Comparison of ENCODE assay signal across 24 mouse cellular contexts in the genomic region with DNA sequence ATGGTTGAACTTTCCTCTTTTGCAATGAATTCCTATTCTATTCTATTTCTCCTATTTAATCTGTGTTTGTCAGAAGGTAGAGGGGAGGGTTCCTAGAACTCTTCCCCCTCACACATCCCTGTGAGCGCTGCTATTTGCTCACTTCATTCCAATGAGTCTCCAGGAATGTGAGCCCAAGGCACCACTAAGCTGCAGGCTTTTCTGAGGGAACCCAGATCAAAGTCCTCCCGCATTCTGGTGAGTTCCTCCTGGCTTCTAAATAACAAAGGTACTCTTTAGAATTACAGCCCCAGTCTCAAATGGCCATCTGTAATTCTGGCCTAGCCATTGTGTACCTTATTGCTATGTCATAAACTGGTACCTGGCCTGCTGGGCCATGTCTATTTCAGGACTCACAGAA.
DNase-seq lines count a peak whose midpoint lies in the region; ATAC-seq lines count a peak whose summit lies in the region.
"Had no signal": no experiment of that assay in that cellular context is flagged by ENCODE, and none has a peak within 500 bp of the region (broad histone marks: within the 10 kb centered on the region; RNA-seq: fewer than 3 reads in every experiment).

No protein-coding gene starts in this region.

- no peaks in the 10 kb centered on the region for H3K27me3 ChIP-seq in heart, embryonic 16.5 days (ENCODE audit: control insufficient read depth, insufficient read depth, low read length)
- no peaks in the 10 kb centered on the region for H3K27me3 ChIP-seq in liver, embryonic 13.5 days
- no peaks in the 10 kb centered on the region for H3K27me3 ChIP-seq in liver, embryonic 12.5 days (replicated peaks)
- no peaks in the 10 kb centered on the region for H3K27me3 ChIP-seq in limb, embryonic 10.5 days (ENCODE audit: low read depth, poor library complexity, severe bottlenecking)
- peaks cover 11% of the 10 kb centered on the region; the same call in 1 of the 2 replicates for H3K27me3 ChIP-seq in forebrain, embryonic 13.5 days
- H3K27me3 ChIP-seq: limb, embryonic 13.5 days; liver, embryonic 15.5 days; stomach, embryonic 15.5 days had no signal

- H3K9ac ChIP-seq in heart, embryonic 16.5 days (ENCODE audit: low read length) = no peak overlapping the region
- no peak overlapping the region for H3K9ac ChIP-seq in liver, embryonic 13.5 days
- no peak overlapping the region for H3K9ac ChIP-seq in liver, embryonic 12.5 days
- no peak overlapping the region for H3K9ac ChIP-seq in forebrain, embryonic 13.5 days
- H3K9ac ChIP-seq: forebrain, embryonic 12.5 days; hindbrain, embryonic 13.5 days; limb, embryonic 13.5 days; liver, embryonic 15.5 days; stomach, embryonic 15.5 days had no signal

- H3K4me3 ChIP-seq in heart, embryonic 16.5 days (ENCODE audit: low read length) = no peak overlapping the region
- no peak overlapping the region for H3K4me3 ChIP-seq in liver, embryonic 13.5 days (replicated peaks)
- H3K4me3 ChIP-seq in liver, embryonic 12.5 days = no peak overlapping the region
- H3K4me3 ChIP-seq in limb, embryonic 10.5 days = no peak overlapping the region
- no peak overlapping the region for H3K4me3 ChIP-seq in forebrain, embryonic 13.5 days
- H3K4me3 ChIP-seq: embryonic facial prominence, embryonic 10.5 days; forebrain, embryonic 12.5 days; hindbrain, embryonic 13.5 days; limb, embryonic 13.5 days; liver, embryonic 15.5 days; midbrain, embryonic 10.5 days; stomach, embryonic 15.5 days had no signal

- H3K27ac ChIP-seq in heart, embryonic 16.5 days (ENCODE audit: low read length) = 0 out of 2 replicates have a peak overlapping the region, but pooled peaks have one; percentile 2
- H3K27ac ChIP-seq in liver, embryonic 13.5 days = 0 out of 2 replicates have a peak overlapping the region, but pooled peaks have one; percentile 41
- no peak overlapping the region for H3K27ac ChIP-seq in liver, embryonic 12.5 days
- 0 out of 2 replicates have a peak overlapping the region, but pooled peaks have one; percentile 14 for H3K27ac ChIP-seq in limb, embryonic 10.5 days
- H3K27ac ChIP-seq in forebrain, embryonic 13.5 days = no peak overlapping the region
- H3K27ac ChIP-seq: embryonic facial prominence, embryonic 10.5 days; forebrain, embryonic 12.5 days; hindbrain, embryonic 13.5 days; limb, embryonic 13.5 days; liver, embryonic 15.5 days; midbrain, embryonic 10.5 days; stomach, embryonic 15.5 days had no signal

- no peak for ATAC-seq in heart, embryonic 16.5 days (replicated peaks; ENCODE audit: extremely low read depth, insufficient read depth, low FRiP score)
- ATAC-seq in liver, embryonic 13.5 days (ENCODE audit: low read depth) = no peak
- ATAC-seq in liver, embryonic 12.5 days = no peak
- no peak for ATAC-seq in forebrain, embryonic 13.5 days
- ATAC-seq: activated CD4-positive, CD25-positive, alpha-beta regulatory T cell, adult 4 months; inflammation-experienced regulatory T-cells, adult 6 months had no signal

- DNase-seq in heart, adult 9 months (ENCODE audit: low spot score in 2 of 2) = no peak
- no peak for DNase-seq in liver, embryonic 13.5 days
- peak; percentile 44 for DNase-seq in R1 (ENCODE audit: low read depth, low spot score)
- DNase-seq in limb, embryonic 10.5 days (ENCODE audit: low spot score) = no peak
- DNase-seq: adrenal gland, postnatal 10 days; cerebellum, adult 9-10 months; gastrocnemius, postnatal 36 days; heart, postnatal 10 days; kidney, postnatal 14 days; layer of hippocampus, adult 9-11 months; lung, postnatal 4 days; right cerebral cortex, postnatal 25 days had no signal

- WGBS in heart, embryonic 16.5 days = 42% methylated on average over 2 of the region's 2 CpGs
- WGBS in liver, embryonic 13.5 days (ENCODE audit: insufficient replicate concordance) = 73% methylated on average over 2 of the region's 2 CpGs
- 83% methylated on average over 2 of the region's 2 CpGs for WGBS in liver, embryonic 12.5 days (ENCODE audit: insufficient replicate concordance)
- WGBS in limb, embryonic 10.5 days = 31% methylated on average over 2 of the region's 2 CpGs
- WGBS in forebrain, embryonic 13.5 days = 43% methylated on average over 2 of the region's 2 CpGs

- peaks cover 5% of the 10 kb centered on the region for H3K36me3 ChIP-seq in heart, embryonic 16.5 days (ENCODE audit: control insufficient read depth, insufficient read depth)
- H3K36me3 ChIP-seq in liver, embryonic 13.5 days = no peaks in the 10 kb centered on the region
- peaks cover 8% of the 10 kb centered on the region for H3K36me3 ChIP-seq in liver, embryonic 12.5 days
- peaks cover 5% of the 10 kb centered on the region for H3K36me3 ChIP-seq in limb, embryonic 10.5 days
- H3K36me3 ChIP-seq in forebrain, embryonic 13.5 days (ENCODE audit: poor library complexity, severe bottlenecking) = no peaks in the 10 kb centered on the region
- H3K36me3 ChIP-seq: forebrain, embryonic 12.5 days; hindbrain, embryonic 13.5 days; liver, embryonic 15.5 days; midbrain, embryonic 10.5 days; stomach, embryonic 15.5 days had no signal

- H3K4me2 ChIP-seq in heart, embryonic 16.5 days (ENCODE audit: low read depth, low read length) = no peak overlapping the region
- no peak overlapping the region for H3K4me2 ChIP-seq in liver, embryonic 13.5 days
- no peak overlapping the region for H3K4me2 ChIP-seq in liver, embryonic 12.5 days
- no peak overlapping the region for H3K4me2 ChIP-seq in forebrain, embryonic 13.5 days
- H3K4me2 ChIP-seq: forebrain, embryonic 12.5 days; hindbrain, embryonic 13.5 days; limb, embryonic 13.5 days; liver, embryonic 15.5 days; stomach, embryonic 15.5 days had no signal

- no peaks in the 10 kb centered on the region for H3K9me3 ChIP-seq in heart, embryonic 16.5 days (replicated peaks; ENCODE audit: control insufficient read depth, low read length)
- H3K9me3 ChIP-seq in liver, embryonic 13.5 days (replicated peaks) = no peaks in the 10 kb centered on the region
- no peaks in the 10 kb centered on the region for H3K9me3 ChIP-seq in liver, embryonic 12.5 days (replicated peaks)
- no peaks in the 10 kb centered on the region for H3K9me3 ChIP-seq in limb, embryonic 10.5 days (replicated peaks)
- H3K9me3 ChIP-seq in forebrain, embryonic 13.5 days (replicated peaks) = no peaks in the 10 kb centered on the region
- H3K9me3 ChIP-seq: embryonic facial prominence, embryonic 10.5 days; forebrain, embryonic 12.5 days; hindbrain, embryonic 13.5 days; limb, embryonic 13.5 days; liver, embryonic 15.5 days; midbrain, embryonic 10.5 days; stomach, embryonic 15.5 days had no signal

- peaks cover 29% of the 10 kb centered on the region for H3K4me1 ChIP-seq in heart, embryonic 16.5 days (ENCODE audit: control insufficient read depth, insufficient read depth, low read length)
- peaks cover 53% of the 10 kb centered on the region for H3K4me1 ChIP-seq in liver, embryonic 13.5 days (replicated peaks)
- H3K4me1 ChIP-seq in liver, embryonic 12.5 days = peaks cover 56% of the 10 kb centered on the region
- peaks cover 63% of the 10 kb centered on the region for H3K4me1 ChIP-seq in limb, embryonic 10.5 days
- peaks cover 7% of the 10 kb centered on the region for H3K4me1 ChIP-seq in forebrain, embryonic 13.5 days

Comparison
In these comparisons a context has a peak if more than half of its experiments do, and no peak if none do; other contexts are left out.
1. H3K27ac ChIP-seq: peak in heart, embryonic 16.5 days (single experiment), liver, embryonic 13.5 days (single experiment) and limb, embryonic 10.5 days (single experiment); none in liver, embryonic 12.5 days (single experiment) and forebrain, embryonic 13.5 days (single experiment).